Mouse (Mus musculus) mature B cell (primary cell): ENCODE results near the gene Nrarp.

ENCODE experiments used
- in situ Hi-C: fragments of 300-500 bp; cut with MboI; formaldehyde crosslinking; loops from 2 replicates; pipeline ENCODE4 v1.14.3; 2019

Nrarp gene

DNA sequence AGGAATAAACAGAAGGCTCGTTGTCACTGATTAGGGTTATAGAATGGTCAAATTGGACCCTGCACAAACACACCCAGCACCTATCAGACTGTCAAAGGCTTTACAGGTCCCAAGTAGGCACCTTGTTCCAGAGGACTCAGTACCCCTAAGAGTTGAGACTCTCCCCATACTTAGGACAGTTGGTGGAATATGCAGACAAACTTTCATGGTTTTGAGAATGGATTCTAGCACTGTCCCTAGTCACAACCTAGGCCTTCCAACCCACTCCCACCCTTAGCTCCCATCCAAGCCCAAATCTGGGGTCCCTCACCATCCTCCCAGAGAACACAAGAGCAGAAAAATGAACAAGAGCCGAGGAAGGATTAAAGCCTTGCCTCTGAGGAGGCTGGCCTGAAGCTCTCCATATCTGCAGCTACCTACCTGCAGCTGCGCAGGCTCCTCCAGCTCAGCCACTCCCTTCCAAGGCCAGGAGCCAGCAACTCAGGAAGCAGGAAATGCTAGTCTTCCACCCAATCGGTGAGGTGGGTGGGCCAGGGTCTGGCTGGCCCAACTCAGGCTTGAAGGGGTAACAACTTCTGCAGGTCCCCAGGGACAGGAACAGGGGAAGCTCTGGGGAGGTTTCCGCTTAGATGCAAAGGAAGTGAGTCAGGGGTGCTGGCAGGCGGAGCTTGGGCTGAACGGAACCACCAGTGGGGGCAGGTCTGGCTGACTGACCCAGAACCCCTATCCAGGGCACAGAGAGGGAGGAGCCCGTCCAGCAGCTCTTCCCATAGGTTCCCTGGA, 15.8 kb downstream of the Nrarp start, which contains the start of gene Tor4a:
Gene Tor4a, minus strand, starts transcription at position 715 of the 783 bp plus-strand sequence.
- in situ Hi-C loops = no loop called here

DNA sequence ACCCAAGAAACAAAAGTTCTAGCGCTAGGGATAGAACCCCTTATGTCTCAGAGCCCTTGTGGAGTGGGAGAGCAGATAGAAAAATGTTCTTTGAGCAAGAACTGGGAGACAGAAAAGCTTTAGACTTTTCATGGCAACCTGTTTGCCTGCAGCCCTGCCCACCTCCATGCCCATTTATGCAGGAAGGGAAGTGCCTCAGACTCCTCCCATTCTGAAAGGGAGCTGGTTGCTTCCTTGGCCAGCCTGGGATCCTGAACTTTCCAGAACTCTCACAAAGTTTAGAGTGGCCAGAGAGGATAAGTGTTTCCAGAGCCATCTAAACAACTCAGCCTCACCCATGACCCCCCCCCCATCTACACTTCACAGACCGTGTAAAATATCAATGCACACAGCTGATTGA, 16.6 kb downstream of the Nrarp start:
- in situ Hi-C loops = no loop called here

DNA sequence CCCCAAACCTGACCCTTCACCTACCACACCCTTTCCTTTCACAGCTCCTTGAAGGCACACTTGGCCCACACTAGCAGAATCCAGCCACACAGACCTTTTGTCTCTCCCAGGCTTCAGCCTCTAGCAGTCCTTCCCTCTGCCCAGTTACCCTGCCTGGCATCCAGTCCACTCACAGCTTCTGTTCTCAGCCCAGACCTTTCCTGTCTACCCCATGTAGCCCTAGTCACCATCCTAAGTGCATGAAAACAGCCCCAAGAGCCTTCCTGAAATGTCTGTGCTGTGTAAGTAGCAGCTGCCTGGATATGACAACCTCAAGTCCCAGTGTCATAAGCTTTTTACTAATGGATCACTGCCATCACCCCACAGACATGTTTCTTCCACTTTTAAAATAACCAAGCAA, 17.4 kb downstream of the Nrarp start:
- in situ Hi-C loops = no loop called here

DNA sequence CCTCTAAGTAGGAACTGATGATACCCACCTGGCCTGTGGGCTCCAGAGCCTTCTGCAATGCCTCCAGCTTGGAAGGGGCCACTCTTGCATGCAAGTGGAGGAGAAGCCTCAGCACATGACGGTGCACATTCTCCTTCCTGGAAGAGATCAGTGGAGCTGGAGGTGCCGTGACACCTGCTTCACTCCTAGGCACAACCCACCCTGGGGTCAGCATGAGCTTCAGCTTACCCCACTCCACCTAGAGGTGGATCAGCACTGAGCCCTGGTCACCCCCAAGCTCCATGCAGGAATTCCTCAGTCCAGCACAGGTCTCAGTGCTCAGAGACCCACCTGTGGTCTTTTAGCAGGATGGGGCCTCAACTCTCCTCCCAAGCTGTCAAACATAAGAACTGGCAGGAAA, 20.1 kb downstream of the Nrarp start:
- in situ Hi-C loops = no loop called here

DNA sequence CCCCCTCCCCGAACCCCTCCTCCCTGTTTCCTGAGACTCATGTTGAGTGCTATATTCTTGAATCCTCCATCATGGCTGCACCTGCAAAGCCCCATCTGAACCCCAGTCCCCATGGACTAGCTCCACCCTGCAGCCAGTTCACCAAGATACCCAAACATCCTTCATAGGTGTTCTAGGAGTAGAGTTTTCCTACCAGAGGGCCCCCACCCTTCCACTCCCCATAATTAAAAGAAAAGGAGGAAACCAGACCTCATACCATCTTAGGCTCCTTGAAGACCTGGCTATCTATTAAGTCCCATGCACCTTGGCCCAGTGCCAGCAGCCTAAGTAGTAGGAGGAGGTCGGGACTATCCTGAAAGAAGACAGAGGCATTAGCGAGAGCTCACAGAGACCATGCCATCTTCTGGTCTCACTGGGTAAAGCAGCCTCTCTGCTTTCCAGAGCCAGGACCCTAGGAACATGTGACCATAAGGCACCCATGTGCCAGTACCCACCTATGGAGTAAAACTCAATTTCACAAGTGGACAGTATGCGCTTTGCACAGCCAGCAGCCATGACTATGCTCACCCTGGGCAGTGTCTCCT, 23.2 kb downstream of the Nrarp start:
- in situ Hi-C loops = no loop called here

DNA sequence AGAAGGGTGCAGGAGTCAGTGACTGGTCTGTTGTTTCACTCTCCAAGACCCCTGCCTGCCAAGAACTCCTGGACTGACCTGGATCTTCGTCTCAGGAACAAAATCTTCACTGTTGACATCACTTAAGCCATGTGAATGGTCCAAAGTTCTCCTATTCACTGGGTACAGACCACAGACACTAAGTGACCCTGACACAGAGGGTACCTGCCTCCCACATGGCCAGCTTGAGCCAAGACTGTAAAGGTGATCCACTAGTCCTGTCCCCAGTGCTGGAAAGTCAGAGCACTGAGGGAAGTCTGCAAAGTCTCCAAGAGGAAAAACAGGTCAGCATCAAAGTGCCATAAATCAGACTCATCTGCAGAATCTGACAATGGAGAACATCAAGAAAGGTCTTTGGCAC, 27.0 kb downstream of the Nrarp start:
- in situ Hi-C loops = no loop called here

DNA sequence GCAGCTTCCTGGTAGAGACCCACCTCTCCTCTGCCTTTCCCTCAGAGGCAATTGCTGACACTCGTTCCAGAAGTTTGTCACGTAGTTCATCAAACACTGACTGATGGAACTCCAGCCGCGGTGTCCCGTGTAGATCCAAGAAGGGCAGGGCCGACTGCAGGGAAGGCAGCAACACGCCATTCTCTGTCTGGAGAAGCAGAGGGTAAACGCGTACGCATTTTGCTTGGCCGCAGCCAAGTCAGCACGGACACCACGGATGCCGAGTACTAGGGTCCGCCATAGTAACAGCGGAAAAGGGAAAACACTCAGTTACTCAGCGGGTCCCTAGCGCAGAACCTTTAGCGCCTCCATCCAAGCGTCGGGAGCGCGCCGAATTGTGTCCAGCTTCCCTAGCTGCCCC, 30.1 kb downstream of the Nrarp start:
- in situ Hi-C loops = no loop called here

DNA sequence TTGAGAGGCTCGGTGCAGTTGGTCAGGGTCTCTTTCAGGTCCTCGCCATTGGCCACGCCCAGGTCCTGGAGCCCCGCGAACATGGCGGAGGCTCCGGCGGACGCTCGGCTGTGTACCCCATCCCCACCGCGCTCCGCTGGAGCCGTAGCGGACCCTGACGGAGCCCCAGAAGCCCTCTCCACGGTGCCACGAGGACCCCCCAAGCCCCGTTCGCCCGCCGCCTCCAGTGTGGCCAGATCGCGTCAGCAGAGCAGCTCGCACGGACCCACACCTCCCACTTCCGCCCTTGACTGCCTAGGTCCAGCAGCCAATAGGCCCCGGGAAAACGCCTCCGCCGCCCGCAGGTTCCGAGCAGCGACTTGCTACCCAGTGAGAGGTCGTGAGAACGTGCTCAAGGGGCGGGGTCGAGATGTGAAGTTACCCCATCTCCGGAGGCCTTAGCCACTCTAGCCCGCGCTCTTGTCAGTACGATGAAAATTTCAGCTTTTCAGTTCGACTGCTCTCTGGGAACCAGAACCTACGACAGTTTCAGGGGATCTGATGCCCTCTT, 30.6 kb downstream of the Nrarp start, which contains the start of gene Nelfb:
Gene Nelfb, minus strand, starts transcription at position 369 of the 550 bp plus-strand sequence.
- in situ Hi-C loops = no loop called here

DNA sequence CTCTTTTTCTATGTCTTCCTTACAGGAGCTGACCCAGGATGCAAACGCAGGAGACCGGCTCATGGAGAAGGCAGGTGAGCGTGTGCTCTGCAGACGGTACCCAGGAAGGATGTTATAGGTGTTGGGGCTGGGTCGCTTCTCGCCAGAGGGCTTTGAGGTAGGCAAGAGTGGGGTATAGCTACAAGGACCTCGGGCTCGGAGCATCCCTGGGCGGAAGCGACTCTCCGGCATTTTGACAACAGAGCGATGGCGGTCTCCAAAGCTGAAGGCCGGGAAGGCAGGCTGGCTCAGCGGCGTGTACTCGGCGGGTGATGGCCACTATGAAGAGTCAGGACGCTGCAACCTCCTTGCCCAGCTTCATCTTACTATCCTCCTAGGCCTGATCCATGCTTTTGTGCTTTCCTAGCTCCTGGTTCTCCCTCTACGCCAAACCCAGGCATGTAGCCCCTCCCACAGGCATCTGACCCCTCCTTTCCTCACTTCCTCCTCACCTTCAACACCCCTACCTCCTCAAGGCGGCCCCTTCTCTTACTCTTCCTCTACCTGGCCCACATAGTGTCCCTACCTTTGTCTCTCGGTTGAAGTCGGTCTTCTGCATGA, 32.8 kb downstream of the Nrarp start:
- in situ Hi-C loops = no loop called here

DNA sequence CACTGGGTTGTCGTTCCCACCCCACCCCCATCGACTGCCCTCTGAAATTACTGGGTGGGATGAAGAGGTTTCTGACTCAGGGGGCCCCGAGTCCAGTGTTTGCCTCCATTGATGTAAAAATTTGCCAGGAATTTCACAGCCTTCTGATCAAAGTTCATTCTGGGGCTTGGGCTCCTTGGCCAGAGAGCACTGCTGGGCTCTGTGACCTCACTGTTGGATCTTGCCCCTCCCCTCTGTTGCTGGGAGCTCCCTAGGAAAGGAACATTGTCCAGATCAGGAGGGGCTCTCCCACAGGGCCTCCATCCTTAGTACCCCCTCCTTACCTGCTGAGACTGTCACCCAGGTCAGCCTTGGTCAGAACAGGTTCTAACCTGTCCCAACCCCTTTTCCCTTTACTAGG, 33.9 kb downstream of the Nrarp start, which contains the start of gene Stpg3:
Gene Stpg3, minus strand, starts transcription at position 194 of the 400 bp plus-strand sequence.
- in situ Hi-C loops = no loop called here

DNA sequence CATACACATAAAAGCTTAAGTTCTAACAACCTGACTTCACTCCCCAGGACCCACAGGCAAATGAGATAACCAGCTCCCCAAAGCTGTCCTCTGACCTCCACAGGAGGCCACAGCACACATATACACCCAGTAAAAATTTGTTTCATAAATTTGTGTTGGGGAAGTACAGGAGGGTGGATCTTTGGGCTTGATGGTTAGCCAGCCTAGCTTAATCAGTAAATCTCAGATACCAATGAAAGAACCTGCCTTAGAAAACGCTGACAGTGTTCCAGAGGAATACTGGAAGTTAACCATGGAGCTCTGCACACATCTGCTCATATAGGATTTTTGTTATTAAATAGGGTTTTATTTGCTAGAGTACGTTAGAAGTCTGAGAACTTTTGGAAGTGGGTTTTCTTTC, 37.1 kb downstream of the Nrarp start:
- in situ Hi-C loops = no loop called here

DNA sequence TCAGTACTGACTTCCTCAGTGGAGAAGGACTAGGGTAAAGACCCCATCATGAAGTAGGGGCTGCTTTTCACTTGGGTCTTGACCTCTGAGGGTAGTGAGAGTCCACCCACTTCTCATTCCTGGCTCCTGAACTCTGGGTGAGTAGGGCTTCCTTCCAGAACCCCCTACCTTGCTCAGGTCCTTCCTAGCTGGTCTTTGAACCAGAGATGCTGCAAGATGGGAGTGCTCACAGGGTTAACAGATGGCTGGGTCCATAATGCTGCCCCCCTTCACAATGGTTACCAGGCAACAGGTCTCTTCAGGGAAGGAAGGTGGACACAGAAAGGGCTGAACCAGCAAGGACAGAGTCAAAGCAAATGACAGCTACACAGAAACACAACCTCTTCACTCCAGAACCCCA, 37.9 kb downstream of the Nrarp start, which contains the start of gene Fam166a:
Gene Fam166a, plus strand, starts transcription at position 301 of the 400 bp plus-strand sequence.
- in situ Hi-C loops = no loop called here

DNA sequence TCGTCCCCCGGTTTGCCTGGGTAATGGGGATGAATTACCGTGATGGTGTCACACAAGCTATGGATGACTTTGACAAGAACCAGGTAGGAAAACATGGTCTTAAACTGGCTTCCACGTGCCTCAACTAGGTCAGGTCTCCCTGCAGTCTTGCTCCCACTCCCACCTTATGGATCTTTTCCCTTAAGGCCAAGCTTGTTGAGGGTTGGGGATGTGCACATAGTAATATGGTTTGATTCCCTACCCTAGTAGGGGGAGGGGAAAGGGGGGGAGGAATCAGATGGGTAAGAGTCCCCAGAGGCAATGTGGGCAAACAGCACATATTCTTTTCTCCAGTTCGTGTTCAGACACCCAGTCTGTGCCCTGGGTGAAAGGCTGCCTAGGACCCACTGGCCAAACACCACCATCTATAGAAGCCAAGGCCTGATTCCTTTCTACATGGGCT, 40.8 kb downstream of the Nrarp start:
- in situ Hi-C loops = no loop called here

DNA sequence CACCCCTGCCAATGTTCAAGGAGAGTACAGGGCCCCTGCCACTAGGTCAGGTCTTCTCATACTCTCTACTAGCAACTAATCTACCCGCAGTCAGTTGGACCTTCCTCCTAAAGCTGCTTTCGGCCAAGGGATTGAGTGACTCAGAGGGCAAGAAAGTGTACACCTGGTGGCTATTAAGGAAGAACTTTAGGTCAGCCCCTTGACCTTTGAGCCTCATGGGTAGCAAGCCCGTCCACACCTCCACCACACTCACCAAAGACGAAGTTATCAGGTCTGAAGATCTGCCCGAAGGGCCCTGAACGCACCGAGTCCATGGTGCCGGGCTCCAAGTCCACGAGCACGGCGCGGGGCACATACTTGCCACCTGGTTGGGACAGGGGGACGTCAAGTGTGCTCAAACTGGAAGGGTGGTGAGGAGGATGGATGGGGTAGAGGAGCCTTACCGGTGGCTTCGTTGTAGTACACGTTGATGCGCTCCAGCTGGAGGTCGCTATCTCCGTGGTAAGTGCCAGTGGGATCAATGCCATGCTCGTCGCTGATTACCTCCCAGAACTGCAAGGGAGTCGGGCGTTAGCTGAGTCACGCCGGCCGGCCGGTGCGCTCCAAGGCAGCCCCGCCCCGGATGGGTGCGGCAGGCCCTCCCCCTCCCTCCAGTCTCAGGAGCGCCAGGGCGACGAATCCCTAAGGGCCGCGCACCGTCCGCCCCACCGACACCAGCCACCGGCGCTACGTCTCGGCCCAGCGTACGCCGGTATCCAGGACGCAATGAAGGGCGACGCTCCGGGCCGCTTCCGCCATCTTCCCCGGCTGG, 43.3 kb downstream of the Nrarp start:
- in situ Hi-C loops = no loop called here

DNA sequence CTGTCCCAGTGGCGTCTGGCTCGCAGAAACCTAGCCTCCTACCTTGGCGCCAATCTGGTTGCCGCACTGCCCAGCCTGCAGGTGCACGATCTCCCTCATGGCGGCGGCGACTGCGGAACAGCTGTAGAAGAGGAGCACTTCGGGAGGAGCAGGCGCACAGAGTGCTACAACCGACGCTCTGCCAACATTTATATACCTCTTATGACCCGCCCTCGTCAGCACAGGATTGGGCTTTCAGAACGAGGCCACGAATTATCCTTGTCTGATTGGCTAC, 43.9 kb downstream of the Nrarp start, which contains the start of gene Tubb4b:
Gene Tubb4b, minus strand, starts transcription at position 211 of the 274 bp plus-strand sequence.
- in situ Hi-C loops = no loop called here

DNA sequence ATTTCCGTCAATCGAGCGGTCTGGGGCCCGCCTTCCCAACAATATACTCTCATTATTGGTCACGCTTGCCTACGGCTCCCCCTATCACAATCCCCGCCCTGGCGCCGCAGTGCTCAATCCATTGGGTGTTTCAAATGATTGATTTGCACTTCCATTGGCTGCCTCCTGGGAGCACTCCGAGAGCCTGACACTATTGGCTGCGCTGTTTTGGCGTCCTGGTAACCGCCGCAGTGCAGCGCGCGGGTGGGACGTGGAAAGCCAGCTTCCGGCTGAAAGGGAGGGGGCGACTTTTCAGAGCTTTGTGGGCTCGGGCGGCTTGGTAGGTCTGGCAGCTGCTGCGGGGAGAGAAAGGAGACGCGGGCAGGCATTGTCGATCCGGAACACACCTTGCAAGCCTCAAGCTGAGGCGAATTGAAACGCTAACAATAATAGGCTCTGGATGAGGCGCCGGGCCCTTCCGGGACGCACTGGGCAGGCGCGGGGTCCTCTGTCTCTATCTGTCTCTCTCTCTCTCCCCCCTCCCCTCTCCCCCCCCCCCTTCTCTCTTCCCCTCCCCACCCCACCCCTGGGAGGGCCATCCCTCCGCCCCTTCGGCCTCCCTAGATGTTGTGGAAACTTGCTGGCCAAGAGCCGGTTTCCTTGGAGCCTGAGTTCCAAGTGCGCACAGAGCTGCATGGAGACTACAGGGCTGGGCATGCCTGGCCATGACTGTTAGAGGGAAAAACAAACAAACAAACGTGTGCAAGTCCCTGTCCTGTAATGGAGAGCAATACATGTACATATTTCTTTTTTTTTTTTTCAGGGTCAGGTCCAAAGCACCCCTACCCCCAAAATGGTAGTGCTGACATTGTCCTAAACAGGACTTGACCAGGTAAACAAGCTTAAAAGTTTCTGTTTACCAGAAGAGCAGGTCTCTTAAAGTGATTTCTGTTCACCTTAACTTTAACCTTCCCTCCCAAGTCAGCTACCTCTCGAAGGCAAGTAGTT, 44.5 kb downstream of the Nrarp start:
- in situ Hi-C loops = no loop called here

DNA sequence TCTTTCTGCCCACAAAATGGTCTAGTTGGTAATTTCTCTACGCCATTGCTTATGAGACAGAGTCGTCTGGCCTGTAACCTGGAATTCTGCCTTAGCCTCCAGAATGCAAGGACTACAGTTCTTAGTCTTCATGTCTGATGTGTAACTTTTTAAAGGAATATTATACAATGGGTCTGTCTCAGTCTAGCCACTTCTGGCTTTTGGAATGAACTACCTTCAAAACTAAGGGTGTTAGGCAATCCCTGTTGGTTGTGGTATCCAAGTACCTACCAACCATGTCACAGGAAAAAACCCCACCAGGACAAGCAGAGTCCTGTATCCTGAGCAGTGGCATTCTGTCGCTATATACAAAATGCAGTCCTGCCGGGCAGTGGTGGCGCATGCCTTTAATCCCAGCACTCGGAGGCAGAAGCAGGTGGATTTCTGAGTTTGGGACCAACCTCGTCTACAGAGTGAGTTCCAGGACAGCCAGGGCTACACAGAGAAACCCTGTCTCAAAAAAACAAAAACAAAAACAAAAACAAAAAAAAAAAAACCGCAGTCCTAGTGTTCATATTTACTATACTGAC, 45.3 kb downstream of the Nrarp start:
- in situ Hi-C loops = no loop called here

DNA sequence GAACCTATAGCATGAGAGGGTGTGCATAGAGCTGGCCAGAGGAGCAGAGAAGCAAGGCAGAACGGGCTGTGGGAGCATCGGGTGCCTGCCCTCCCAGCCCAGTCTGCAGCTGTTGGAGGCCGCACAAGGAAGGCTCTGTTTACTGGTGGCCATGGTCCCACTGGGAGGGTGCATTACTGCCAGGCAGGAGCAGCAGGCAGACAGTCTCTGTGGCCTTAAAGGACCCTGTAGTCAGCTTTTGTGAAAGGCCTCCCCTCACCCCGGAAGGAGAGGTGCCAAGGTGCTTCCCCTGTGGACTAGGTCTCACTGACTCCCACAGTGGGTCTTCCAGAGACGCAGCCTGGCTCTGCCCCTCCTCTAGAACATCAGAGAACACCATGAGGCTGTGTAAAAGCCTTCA, 46.3 kb downstream of the Nrarp start:
- in situ Hi-C loops = no loop called here

DNA sequence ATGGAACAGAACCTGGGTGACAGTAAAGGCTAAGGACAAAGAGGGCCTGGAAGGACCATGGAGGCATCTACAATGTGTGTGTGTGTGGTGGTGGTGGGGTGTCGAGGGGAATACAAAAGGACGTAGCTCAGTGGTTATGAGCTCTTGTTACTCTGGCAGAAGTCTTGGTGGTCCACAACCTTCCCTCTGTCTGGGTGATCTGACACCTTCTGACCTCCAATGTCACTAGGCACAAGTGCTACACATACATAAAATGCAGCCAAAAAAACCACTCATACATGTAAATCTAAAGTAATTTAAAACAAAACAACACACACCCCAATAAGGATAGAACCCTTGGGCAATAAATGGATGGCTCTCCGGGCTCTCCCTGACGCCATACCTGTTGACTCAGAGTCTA, 46.8 kb downstream of the Nrarp start:
- in situ Hi-C loops = no loop called here

DNA sequence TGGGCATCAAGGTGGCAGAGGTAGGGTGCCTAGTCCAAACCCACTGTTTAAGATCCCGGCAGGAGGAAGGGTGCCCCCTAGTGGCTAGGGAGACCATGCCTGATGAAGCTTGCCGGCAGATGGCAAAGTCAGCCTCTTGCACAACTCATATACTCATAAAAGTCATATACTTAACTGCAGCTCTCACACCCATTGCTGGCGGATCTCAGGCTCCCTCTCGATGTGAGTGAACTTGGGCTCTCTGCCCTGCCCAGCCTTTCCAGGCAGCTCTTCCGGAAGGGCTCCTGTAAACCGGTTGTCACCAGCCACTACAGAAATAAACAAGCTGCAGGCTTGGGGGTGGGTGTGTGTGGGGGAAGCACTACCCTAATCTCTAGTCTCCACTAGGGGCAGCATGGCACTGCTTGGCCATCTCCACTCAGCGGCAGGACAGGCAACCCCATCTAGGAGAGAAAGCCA, 47.9 kb downstream of the Nrarp start:
- in situ Hi-C loops = no loop called here
